Mouse (Mus musculus): ENCODE data around the gene Kifc5b.

- TF ChIP-seq POLR2A (IDR thresholded peaks at IDR 0.05; ENCODE audit: low read depth, low read length) = no peak
- TF ChIP-seq CTCF (conservative IDR thresholded peaks at IDR 0.05; ENCODE audit: insufficient read depth, insufficient read length, low read depth, low read length) = no peak
These were observed 51.3 kb downstream of the Kifc5b start for GRCm38 (mm10) chr17:26968200-26968611.
